Mouse (Mus musculus) mature B cell (primary cell): Measurements from ENCODE around the gene Polh.

ENCODE experiments used
- in situ Hi-C: fragments of 300-500 bp; cut with MboI; formaldehyde crosslinking; loops from 2 replicates; pipeline ENCODE4 v1.14.3; 2019

The Polh gene

DNA sequence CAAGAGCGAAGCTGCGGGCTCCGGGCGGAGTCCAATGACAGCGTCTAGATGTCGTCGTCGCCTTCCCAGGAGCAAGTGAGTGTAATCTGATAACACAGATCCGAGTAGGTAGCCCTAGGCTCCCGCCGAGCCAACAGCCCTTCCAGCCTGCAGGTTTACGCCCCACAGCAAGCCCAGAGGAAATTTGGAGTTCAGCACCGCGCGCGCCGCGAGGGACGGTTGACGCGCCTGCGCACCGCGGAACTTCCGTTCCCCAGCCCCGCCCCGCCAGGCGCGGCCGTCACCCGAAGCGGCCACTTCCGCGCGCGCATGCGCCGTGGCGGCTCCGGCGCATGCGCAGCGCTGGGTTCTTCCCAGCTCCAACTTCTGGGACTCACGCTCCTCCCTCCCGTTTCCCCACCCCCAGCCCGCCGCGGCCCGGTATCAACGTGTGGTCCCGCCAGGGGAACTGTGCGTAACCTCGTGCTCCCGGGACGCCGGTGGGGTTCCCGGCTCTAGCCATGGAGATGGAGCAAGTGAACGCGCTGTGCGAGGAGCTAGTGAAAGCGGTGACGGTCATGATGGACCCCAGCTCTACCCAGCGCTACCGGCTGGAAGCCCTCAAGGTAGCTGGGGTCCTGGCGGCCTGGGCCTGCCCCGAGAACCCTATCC is at the start of gene Polh, which contains the start of gene Xpo5:
Gene Polh (minus strand): TSS at position 225 of the 651 bp plus-strand sequence.
Gene Xpo5 (plus strand): TSS at position 362 of the 651 bp plus-strand sequence.
- in situ Hi-C loops: no loop called here

DNA sequence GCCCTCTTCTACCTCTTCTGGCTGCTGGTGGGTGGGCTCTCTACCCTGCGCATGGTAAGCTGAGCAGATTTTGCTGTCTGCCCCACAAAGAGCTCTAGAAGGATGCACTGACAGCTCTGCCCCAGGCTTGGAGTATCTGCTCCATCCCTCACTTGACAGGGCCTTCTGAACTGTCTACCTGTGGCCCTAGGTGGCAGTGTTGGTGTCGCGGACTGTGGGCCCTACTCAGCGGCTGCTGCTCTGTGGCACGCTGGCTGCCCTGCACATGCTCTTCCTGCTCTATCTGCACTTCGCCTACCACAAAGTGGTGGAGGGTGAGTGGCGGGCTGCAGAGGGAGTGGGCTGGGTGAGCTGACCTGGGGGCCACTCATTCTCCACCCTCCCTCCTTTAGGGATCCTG is 48.7 kb upstream of the Polh start:
- in situ Hi-C loops: no loop called here

DNA sequence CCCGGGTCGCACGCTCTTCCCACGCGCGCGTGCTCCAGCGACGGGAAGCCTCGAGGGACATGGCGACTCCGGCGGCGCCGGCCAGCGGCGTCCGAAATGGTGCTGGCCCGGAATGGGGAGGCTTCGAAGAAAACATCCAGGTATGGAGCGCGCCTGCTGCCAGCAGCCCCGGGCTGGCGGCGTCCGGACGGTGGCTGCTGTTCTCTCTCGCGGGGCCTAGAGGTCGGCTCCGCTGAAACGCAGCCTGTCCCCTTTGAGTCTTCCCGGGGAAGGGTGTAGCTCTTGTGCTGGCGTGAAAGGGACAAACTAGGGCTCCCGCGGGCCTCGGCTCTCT is 45.7 kb upstream of the Polh start:
- in situ Hi-C loops: no loop called here

DNA sequence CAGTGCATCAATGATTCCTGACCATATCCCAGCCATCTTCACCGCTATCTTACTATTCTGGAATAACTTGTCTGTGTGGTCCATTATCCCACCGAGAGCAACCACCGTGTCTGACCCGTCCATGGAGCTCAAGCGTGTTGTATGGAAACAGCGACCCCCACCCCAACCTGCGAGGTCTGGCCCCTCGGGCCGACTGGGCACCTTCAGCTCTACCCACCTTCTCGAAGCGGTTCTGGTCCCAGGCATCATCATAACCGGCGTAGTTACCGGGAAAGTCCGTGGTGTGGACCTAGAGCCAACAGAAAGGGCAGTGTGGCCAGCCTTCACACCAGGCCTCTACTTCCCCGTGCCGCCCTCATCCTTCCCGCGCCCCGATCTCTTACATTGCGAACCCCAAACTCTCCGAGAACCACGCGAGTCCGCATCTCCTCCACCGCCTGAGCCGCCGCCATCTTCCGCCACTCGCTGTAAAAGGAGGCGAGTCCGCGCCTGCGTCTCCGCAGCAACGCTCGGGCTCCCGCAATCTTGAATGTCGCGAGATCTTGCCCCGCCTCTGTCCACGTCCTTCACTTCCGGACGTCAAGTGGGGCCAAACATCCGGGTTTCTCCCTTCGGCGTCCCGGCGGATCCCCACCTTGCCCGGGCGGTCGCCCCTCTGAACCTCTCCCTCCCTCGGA is 45.2 kb upstream of the Polh start, which contains the start of the genes Polr1c and Yipf3:
Gene Polr1c (minus strand): TSS at position 543 of the 677 bp plus-strand sequence.
Gene Yipf3 (plus strand): TSS at position 569 of the 677 bp plus-strand sequence.
- in situ Hi-C loops: no loop called here

DNA sequence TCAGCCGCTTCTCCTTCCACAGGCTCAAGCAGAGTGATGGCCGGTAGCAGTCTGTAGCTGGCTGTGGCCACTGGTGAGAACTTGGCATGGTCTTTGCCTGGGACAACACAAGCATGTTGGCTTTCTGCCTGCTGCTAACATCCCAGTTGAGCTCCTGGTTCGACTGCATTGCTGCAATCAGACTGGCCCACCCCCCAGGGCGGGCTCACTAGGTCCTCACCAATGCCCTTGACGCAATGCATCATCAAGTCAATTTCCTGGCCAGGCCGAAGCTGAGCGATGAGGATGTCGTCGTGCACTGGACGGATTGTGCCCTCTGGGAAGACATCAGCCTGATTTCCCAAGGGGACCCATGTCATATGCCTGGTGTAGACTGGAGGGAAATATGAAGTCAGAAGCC is 42.1 kb upstream of the Polh start:
- in situ Hi-C loops: no loop called here

DNA sequence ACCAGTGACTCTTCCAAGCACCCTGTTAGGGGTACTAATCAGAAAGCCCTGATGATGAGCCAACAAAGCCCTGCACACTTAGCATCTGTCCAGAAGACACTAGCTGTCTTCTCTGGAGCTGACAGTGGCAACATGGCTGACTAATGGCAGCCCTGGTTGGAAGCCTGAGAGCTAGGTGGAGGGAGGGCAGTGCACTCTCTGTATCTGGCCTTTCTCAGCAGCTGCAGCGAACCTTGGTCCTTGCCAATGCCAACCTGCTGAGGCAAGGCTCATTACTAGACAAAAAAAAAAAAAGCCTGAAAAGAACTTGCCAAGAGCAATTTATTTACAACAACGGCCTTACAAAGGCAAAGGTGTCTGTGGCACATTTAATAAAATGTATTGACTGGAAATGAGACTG is 41.2 kb upstream of the Polh start:
- in situ Hi-C loops: no loop called here

DNA sequence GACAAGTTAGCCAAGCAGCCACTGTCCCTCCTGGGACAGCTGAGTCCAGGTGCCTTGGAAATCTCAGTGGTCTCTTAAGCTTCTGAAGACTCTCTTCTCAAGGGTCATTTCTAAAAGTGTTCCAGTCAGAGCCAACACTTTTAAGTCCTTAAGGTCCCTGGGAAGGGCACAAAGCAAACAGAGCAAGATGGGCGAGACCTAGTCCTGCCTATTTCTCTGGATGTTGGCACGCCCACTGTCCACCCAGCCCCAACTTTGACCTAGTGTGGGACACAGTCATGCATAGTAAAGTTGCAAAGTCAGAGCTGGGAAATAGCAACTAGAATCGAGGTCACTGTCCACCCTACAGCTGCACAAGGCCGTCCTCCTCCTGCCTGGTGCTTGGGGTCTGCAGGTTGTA is 40.5 kb upstream of the Polh start:
- in situ Hi-C loops: no loop called here

DNA sequence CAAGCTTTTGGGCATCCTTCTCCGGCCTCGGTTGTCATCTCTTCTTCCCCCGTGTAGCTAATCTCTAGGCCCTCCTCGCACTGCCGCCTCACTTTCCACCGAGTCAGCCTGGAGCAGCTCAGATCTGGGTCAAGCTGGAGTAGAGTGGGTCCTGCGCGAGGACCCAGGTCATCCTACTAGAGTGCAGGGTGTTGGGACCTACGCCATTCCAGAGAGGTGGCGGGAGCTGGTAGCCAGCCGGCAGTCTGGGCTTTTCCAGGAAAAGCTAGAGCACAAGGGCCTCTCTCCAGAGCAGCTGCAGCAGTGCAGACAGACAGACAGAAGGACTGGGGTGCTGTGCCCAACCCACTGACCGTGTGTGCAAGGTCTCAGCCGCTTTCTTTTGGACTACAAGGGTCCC is 39.8 kb upstream of the Polh start:
- in situ Hi-C loops: no loop called here

DNA sequence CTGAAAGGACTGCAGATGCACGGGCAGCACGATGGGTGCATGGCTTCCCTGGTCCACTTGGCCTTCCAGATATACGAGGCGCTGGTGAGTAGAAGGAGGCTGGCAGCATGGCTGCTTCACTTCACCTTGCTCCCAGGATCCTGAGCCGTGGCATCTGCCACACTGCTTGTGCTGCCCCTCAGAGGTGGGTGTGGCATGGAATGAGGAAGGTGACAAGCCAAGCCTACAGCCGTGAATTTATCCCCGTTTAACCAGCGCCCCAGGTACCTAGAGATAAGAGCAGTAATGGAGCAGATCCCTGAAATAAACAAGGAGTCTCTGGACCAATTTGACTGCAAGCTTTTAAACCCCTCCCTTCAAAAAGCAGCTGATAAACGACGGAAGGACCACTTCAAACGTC is 39.0 kb upstream of the Polh start:
- in situ Hi-C loops: no loop called here

DNA sequence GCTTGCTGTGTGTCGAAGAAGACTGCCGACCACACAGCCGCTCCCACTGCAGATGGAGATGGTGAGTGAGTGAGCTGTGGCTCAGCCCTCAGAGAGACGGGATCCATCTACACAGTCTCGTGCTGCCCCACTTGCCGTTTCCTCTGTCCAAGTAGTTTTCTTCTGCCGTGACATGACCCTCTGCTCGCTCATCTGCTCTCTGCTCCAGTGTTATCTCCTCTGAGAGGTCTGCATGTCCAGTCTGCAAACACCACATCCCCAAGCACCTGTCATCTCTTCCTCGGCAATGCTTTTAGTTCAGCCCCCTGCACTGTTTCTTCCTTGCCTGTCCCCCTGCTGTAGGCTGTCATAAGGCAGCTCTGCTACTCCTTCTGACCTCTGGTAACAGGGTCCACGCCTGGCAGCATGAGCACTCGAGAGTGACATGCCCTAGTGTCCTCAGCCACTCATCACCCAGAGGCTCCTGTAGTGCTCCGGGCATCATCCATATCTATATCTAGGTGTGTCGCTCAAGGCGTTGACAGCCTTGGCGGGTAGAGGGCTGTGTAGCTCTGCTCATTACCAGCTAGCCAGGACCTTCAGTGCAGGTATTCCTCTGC is 37.2 kb upstream of the Polh start:
- in situ Hi-C loops: no loop called here

DNA sequence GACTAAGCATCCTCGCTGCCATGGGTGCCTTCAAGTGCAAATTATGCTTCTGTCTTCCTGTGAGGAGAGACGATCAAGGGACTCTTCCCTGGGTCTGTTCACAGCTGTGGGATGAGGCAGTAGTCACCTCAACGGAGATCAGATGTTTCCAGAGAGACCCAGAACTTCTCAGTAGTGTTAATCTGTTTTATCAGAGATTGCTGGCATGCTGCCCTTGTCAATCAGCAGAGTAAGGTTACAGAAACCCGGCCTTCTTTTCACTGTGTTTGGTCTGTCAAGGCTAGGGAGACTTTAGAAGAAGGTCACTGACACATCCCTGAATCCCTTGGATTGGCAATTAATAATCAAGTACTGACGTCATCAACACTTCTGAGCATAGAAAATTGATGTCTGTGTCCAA is 35.0 kb upstream of the Polh start:
- in situ Hi-C loops: no loop called here

DNA sequence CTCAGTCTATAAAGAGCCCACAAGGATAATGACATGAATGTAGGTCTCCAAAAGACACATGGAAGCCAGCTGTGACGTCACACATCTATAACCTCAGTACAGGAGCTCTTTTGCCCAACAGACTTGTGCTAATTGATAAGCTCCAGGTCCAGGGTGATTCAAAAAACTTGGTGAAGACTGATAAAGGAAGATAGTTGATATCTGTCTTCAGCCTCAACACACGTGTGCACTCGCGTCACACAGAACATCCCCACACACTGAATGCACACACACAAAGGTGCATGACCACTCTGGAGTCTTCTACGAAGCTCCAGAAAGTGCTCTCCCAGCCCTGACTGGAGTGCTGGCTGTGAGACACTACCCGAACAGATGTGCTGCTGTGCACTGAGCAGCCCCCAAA is 34.6 kb upstream of the Polh start:
- in situ Hi-C loops: no loop called here

DNA sequence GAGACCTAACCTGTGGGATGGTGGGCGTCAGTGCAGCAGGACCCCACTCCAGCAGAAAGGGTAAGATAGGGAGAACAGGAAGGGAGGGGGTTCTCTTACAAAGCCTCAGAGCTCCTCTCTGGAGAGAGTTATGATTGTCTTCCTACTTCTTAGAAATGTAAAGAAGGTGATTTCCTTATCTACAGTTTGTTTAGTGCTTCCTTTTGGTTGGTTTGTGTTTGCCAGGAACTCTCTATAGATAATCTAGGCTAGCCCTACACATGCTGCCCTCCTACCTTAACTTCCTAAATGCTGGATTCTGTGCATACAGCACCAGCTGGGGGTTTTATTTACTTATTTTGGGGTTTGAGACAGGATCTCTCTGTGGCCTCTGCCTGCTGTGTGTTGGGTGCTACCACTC is 33.6 kb upstream of the Polh start:
- in situ Hi-C loops: no loop called here

DNA sequence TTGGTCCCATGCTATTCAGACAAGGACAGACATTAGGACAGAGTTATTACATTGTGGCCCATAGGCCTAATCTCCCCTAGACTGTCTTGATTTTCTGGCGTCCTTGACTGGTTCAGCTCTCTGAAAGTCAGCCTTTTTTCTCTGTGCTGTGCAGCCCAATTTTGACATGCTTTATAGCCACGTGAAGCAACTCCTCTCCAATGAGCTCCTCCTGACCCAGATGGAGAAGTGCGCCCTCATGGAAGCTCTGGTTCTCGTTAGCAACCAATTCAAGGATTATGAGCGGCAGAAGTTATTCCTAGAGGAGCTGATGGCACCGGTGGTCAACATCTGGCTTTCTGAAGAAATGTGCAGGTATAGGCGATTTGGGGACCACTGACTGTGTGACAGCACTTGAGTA is 25.1 kb upstream of the Polh start:
- in situ Hi-C loops: no loop called here

DNA sequence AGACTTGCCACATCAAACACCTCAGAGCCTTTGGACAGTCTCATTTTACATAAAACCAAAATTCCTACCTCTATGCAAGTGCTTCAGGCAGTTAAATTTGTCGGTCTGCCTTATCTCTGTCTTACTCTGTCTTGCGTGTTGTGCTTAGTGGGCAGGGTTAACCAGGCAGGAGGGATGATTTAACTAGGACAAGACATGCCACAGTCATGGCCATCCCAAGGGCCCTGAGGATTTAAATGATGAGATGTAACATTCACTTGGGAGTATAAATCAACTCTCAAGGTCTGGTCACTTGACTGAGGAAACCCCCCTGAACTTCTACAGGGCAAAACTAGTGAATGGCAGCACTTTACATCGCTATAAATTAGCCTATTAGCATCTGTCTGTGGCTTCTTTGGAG is 19.2 kb upstream of the Polh start:
- in situ Hi-C loops: no loop called here

DNA sequence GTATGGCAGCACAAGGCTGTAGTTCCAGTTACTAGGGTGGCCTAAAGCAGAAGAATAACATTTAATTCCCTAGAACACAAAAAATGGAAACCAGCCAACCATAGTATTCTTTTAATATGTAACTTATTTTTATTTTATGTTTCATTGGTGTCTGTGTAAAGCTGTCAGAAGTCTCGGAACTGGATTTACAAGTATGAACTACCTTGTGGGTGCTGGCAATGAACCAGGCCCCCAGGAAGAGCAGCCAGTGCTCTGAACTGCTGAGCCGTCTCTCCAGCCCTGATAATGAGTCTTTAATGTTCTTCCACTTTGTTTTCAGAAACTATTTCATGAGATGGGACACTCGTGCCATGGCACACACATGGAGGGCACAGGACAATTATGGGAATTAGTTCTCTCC is 8.1 kb upstream of the Polh start:
- in situ Hi-C loops: no loop called here

DNA sequence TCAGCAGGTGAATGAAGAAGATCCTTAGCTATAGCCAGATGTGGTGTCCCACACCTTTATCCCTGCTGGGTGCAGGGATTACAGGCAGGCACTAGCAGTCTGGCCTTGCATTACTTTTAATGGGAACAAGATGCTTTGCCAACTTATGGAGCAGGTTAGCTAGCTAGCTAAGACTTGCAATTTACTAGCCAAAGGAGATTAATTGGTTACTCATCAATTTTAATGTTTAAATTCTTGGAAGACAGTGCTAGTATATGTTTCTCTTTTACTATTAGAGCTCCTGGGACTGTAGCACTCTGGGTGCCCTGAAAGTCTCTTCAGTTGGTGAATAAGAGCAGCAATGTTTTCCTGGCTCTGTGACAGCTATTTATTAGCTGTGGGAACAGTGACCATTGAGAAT is 4.2 kb upstream of the Polh start:
- in situ Hi-C loops: no loop called here

DNA sequence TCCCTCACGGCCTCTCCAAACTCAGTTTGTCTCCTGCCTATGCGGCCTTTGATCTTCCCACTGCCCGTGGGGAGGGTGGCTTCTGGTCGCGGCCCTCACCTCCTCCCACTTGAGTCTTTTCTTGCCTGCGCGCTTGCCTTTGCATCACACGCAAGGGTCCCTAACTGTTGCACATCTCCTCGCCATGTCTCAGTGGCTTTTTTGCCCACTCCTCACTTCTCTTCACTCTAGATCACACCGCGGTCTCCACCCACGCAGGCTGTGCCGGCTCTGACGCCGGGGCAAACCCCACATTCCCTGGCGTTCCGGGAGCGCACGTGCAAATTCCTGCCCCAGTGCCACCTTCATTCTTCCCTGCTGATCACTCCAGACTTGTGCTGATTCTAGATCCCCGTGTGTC is 633 bp upstream of the Polh start:
- in situ Hi-C loops: no loop called here

DNA sequence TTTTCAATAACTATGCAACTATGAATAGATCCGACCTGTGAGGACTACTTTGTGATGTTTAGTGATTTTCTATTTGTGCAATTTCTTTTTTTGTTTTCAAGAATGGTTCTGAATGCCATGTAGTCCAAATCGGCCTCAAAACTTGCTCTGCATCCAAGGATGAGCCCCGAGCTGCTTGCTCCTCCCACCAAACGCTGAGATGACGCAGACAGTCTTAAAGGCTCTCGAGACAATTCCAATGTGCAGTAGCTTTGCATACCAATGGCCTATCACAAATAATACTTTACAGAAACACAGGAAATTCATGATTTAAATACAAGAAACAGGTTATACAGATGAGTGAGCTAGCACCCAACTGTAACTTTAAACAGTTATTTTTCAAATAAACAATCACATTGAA is 1.3 kb downstream of the Polh start:
- in situ Hi-C loops: no loop called here

DNA sequence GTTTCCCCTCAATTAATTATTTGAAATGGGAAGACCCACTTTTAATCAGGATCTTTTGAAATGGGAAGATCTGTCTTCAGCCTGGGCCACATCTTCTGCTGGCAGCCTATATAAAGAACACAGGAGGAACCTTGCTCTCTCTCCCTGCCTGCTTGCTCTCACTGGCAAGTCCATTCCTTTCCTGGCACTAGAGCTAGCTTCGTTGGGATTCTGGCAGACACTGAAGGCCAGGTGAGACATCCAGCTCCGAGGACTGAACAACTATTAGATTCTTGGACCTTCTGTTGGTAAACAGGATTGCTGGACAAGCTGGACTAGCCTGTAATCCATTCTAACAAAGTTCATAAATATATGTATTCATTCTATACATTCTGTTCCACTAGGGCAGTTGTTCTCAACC is 13.6 kb downstream of the Polh start:
- in situ Hi-C loops: no loop called here

DNA sequence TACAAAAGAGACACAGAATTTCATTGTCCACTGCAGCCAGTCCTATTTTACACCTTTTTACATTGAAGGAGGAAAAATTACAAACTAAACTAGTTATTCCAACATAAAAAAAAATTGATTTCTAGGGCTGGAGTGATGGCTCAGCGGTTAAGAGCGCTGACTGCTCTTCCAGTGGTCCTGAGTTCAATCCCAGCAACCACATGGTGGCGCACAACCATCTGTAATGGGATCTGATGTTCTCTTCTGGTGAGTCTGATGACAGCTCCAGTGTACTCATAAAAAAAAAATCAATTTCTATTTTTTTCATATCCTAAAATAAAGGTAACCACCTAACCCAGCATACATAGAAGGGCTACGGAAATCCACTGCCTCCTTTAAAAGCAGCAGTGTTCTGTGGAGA is 20.2 kb downstream of the Polh start:
- in situ Hi-C loops: no loop called here

DNA sequence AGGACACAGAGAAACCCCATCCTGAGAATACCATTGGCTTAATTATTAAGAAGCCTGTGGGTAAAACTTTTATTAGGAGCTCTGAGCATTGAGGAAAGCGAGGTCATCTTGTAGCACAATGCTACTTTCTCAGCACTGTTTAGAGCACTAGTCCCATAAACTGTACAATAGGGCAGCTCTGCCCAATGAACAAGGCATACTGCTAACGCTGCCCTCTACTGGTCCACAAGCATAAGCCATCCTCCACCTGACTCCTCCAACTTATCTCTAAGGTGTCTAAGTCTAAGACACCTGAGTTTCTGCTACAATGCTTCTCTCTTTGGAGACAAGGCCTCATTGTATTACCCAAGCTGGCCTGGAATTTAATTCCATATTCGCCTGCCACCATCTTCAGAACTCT is 31.9 kb downstream of the Polh start:
- in situ Hi-C loops: no loop called here

DNA sequence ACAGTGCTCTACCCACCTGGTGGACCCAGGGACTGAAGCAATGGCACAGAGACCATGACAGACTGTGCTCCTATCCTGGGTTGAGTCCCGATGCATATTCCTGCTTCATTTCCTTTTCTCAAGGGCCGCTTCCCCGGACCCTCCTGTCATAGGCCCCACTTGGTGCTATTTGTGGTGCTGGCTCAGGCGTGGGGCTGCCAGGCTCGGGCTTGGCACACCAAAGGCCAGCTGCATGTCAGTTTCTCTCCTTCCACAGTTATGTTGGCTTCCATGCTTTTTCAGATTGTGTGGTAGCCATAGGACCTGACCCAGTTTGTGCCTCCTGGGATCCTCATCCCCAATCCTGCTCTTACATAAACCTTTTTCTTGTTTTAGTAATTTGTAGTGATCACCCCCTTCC is 33.7 kb downstream of the Polh start:
- in situ Hi-C loops: no loop called here

DNA sequence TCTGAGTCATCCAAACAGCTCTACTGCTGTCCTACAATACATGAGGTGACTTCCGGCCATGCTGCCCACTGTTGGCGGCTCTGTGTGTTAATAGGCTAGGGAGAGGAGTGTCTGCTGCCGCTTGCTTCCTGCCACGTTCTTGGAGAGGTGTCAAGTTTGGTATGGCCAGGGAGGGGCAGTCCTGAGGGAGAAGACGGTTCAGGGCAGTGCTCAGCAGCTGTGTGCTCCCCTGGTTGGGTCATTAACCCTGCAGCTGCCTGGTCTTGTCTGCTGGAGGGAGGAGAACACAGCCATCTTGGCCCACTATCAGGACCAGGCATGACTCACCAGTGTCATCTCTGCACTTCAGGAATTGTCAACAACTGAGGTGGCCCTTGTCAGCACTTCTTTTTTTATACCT is 34.1 kb downstream of the Polh start:
- in situ Hi-C loops: no loop called here
